Mouse (Mus musculus) kidney, embryonic 14.5 days (tissue): ENCODE data around the gene Dnttip2. TPM values are rescaled to one million over a fixed set of nuclear protein-coding genes. Genes with fewer than 3 reads are reported as not detected.

ENCODE experiments used
- ATAC-seq: fragments of 200-750 bp; cut with Nextera tagmentation; 2 replicates; pipeline ENCODE4 v1.8.0; 2017; ENCODE audit warnings: moderate number of reproducible peaks, mild to moderate bottlenecking, moderate TSS enrichment, moderate library complexity; ENCODE audit not compliant: low FRiP score, low TSS enrichment
- H3K27ac ChIP-seq: fragments of 300-500 bp; sonication (generic); 2 replicates; pipeline ENCODE4 v1.5.1; 2014; ENCODE audit warnings: low read depth, mild to moderate bottlenecking, low read length, moderate library complexity, mixed read lengths
- H3K27me3 ChIP-seq: fragments of 300-500 bp; sonication (generic); 2 replicates; pipeline ENCODE4 v1.6.1; 2014; ENCODE audit warnings: mild to moderate bottlenecking, low read length; ENCODE audit not compliant: control insufficient read depth, insufficient read depth
- H3K36me3 ChIP-seq: fragments of 300-500 bp; sonication (generic); 2 replicates; pipeline ENCODE4 v1.6.1; 2014; ENCODE audit warnings: low read length, mixed read lengths; ENCODE audit not compliant: control insufficient read depth, insufficient read depth
- H3K4me1 ChIP-seq: fragments of 300-500 bp; sonication (generic); 2 replicates; pipeline ENCODE4 v1.6.1; 2014; ENCODE audit warnings: low read length, mixed read lengths; ENCODE audit not compliant: control insufficient read depth, insufficient read depth
- H3K4me2 ChIP-seq: fragments of 300-500 bp; sonication (generic); replicated peaks from 2 replicates; pipeline ENCODE4 v1.6.1; 2014; ENCODE audit warnings: low read depth, mild to moderate bottlenecking, low read length
- H3K4me3 ChIP-seq: fragments of 300-500 bp; sonication (generic); 2 replicates; pipeline ENCODE4 v1.5.1; 2014; ENCODE audit warnings: mild to moderate bottlenecking, low read length
- H3K9ac ChIP-seq: fragments of 300-500 bp; sonication (generic); 2 replicates; pipeline ENCODE4 v1.6.1; 2014; ENCODE audit warnings: low read depth, mild to moderate bottlenecking, low read length, moderate library complexity
- H3K9me3 ChIP-seq: fragments of 300-500 bp; sonication (generic); 2 replicates; pipeline ENCODE4 v1.6.1; 2016; ENCODE audit warnings: low read length; ENCODE audit not compliant: control insufficient read depth
- WGBS: fragments of 180-500 bp; shearing (Covaris S2); extraction: QIAGEN DNeasy Blood & Tissue Kit; methylation state at CpG from one replicate; pipeline ENCODE4 v1.1.7; 2014; 5-methylcytosine and 5-hydroxymethylcytosine counted together
- polyA plus RNA-seq: library from polyadenylated mRNA; unstranded; fragments of >200 nt; fragmentation: Nextera tagmentation; extraction: Ambion mirVana; gene quantifications from 2 replicates; pipeline ENCODE4 v1.2.1, GENCODE M21; 2014

Dnttip2 gene
- polyA plus RNA-seq, 1 experiment from 2014 or later, result 85.5 TPM

DNA sequence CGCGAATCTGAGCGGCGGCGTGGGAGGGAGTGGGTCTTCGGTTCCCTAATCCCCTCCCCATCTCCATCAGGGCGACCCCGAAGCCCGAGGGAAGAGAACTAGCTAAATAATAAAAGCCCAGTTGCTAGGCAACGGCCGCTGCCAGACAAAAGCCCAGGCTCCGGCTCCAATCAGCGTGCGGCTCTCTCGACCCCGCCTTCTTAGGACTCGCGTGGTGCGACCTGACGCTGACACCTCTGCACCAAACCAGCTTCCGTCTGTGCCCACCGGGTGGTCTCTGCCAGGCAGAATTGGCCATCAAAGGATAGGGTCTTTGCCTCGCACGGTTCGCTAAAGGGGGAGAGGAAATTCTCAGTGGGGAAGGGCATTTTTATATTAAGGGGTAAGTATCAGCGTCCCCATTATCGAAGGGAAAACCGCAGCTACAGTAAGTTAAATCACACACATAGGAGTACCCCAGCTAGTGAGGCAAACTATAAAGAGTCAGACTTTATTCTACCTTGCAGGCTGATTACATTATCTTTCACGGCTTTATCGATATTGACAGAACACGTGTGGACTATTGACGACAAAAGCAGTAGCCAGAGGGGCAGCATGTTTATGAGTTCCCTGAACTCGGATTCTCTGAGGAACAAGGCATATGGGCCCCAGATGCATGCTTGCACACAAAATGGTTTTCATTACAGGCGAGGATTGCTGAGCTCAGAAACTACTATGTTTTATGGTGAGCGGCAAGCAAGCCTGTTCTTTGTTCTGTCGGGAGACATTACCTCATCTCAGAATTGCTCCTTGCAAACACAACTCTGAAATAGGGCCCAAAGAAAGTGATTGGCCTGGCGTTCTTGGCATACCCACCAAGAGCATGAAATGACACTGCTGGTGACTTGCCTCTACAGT, 20.0 kb downstream of the Dnttip2 start, which contains the start of gene Bcar3:
TSS of gene Bcar3 (plus strand) at position 183 of the 897 bp plus-strand sequence.
- no peaks in the 10 kb centered on the region for H3K36me3 ChIP-seq
- 0 out of 2 replicates have a peak, but pooled peaks cover 4% of the 10 kb centered on the region for H3K4me1 ChIP-seq
- H3K27ac ChIP-seq, result peak within 1 kb of the TSS; percentile 96
- peak within 1 kb of the TSS; percentile 87 for H3K4me3 ChIP-seq
- 8% methylated on average over 37 of the region's 37 CpGs for WGBS
- peak within 1 kb of the TSS; percentile 72 for H3K4me2 ChIP-seq
- no peaks in the 10 kb centered on the region for H3K9me3 ChIP-seq
- H3K27me3 ChIP-seq, result no peaks in the 10 kb centered on the region
- H3K9ac ChIP-seq, result peak within 1 kb of the TSS; percentile 88
- peak; percentile 76 for ATAC-seq

DNA sequence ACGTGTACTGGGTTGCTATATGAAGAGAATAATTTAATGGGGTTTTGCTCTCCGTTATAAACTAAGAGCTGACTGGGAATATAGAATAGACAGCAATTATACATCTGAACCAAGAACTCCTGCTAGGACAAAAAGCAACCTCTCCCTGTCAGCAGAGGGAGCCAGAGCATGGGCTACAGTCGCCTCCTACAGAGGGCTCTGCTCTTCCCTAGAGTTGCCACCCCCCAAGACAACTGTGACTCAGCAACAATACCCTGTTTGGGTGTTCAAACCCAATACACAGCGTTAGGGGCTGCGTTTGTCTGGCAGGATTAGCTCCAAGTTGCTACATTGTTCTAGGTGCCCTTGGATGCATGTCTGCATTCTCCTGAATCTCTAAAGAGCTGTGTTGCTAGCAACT, 21.3 kb downstream of the Dnttip2 start:
- 15% methylated on average over 5 of the region's 5 CpGs for WGBS

DNA sequence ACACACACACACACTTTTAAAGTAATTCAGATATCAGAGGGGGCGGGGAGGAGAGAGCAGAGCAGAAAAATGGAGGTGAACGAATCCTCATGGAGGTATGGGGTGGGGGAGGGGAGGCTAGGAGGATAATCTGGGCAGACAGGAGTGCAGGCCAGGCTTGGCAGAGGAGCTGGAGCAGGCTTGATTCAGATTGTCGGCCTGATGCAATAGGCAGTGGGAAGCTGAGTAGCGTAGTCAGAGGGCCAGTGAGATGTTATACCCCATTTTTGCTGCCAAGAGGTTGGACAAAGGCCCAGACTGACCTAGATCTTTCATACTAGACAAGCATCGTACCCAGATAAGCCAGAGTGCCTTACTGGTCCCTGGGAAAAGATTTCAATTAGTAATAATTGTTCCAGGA, 22.8 kb downstream of the Dnttip2 start:
- 72% methylated on average over 5 of the region's 5 CpGs for WGBS
- H3K27ac ChIP-seq, result no peak overlapping the region
- H3K9me3 ChIP-seq, result no peaks in the 10 kb centered on the region
- ATAC-seq, result no peak
- H3K4me1 ChIP-seq, result 0 out of 2 replicates have a peak, but pooled peaks cover 4% of the 10 kb centered on the region
- H3K4me2 ChIP-seq, result no peak overlapping the region
- no peaks in the 10 kb centered on the region for H3K27me3 ChIP-seq
- H3K36me3 ChIP-seq, result no peaks in the 10 kb centered on the region
- H3K4me3 ChIP-seq, result no peak overlapping the region
- no peak overlapping the region for H3K9ac ChIP-seq

More for the DNA sequence above, 21.3 kb downstream of the Dnttip2 start:
- Histone ChIP-seq H3K4me2 (no peak overlapping the region), H3K4me3 (no peak overlapping the region), H3K27ac (no peak overlapping the region), H3K27me3 (no peaks in the 10 kb centered on the region), H3K36me3 (no peaks in the 10 kb centered on the region), H3K4me1 (0 out of 2 replicates have a peak, but pooled peaks cover 4% of the 10 kb centered on the region), H3K9ac (no peak overlapping the region), H3K9me3 (no peaks in the 10 kb centered on the region)
- ATAC-seq, result no peak

DNA sequence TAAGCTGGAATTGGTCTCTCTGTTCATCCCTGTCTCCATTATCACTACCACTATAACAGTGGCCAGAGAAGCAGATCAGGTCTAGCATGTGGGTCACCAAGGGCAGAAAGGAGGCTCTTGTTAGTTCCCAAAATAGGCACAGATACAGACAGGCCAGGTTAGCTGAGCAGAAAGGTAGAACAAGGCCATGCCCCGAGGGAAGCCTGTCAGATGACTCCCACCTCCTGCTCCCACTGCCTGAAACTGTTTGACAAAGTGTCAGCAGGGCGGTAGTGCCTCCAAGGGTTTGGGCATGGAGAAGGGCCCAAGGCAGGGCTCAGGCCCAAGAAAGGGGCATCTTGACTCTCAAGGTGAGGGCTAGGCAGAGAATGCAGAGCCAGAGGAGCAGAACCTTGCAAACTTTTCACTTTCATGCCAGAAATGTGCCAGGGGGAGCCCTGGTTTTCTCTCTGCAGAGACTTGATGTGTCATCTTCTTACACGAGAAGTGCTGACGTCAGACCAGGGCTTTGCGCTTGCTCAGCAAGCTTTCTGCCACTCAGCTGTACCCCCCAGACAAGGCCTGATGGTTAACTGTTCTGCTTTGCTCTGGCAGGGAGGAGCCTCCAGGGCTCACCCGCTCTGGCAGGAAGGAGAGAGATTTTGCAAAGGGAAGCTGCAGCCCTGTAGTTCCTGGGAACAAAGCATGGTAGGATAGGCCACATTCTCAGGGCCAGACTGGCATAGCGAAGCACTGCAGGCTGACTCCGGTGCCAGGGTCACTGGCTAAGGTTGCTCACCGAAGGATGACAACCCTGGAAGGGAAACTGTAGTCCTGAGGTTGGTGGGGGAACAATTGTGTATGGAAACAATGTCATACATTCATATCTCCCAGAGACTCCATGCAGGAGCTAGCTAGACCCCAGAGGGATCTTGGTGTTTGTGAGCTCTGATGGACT, 27.1 kb downstream of the Dnttip2 start:
- 56% methylated on average over 9 of the region's 9 CpGs for WGBS
- peak; percentile 59; the same call in 1 of the 2 replicates for ATAC-seq
- Histone ChIP-seq H3K9ac (no peak overlapping the region), H3K9me3 (no peaks in the 10 kb centered on the region), H3K27ac (0 out of 2 replicates have a peak overlapping the region, but pooled peaks have one; percentile 9), H3K4me3 (no peak overlapping the region), H3K36me3 (no peaks in the 10 kb centered on the region), H3K4me1 (no peaks in the 10 kb centered on the region), H3K27me3 (no peaks in the 10 kb centered on the region), H3K4me2 (no peak overlapping the region)

DNA sequence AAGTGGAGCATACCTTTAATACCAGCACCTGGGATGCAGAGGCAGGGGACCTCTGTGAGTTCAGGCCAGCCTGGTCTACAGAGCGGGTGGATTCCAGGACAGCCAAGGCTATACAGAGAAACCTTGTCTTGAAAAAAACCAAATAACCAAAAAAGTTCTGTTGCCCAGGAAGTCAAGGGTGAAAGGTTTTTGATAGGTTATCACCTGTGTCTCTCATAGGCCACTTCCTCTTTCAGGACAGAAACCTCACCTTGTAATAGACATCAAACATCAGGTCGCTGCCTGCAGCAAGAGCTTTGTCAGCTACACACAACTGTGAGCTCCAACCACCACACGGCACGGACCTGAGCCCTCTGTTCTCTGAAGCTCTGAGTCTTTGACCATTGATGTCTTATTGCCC, 30.4 kb downstream of the Dnttip2 start:
- Histone ChIP-seq H3K27ac (no peak overlapping the region), H3K4me2 (no peak overlapping the region), H3K4me3 (no peak overlapping the region), H3K4me1 (no peaks in the 10 kb centered on the region), H3K9ac (no peak overlapping the region), H3K27me3 (no peaks in the 10 kb centered on the region), H3K9me3 (no peaks in the 10 kb centered on the region), H3K36me3 (no peaks in the 10 kb centered on the region)
- WGBS, result 74% methylated on average over 4 of the region's 4 CpGs
- no peak for ATAC-seq

DNA sequence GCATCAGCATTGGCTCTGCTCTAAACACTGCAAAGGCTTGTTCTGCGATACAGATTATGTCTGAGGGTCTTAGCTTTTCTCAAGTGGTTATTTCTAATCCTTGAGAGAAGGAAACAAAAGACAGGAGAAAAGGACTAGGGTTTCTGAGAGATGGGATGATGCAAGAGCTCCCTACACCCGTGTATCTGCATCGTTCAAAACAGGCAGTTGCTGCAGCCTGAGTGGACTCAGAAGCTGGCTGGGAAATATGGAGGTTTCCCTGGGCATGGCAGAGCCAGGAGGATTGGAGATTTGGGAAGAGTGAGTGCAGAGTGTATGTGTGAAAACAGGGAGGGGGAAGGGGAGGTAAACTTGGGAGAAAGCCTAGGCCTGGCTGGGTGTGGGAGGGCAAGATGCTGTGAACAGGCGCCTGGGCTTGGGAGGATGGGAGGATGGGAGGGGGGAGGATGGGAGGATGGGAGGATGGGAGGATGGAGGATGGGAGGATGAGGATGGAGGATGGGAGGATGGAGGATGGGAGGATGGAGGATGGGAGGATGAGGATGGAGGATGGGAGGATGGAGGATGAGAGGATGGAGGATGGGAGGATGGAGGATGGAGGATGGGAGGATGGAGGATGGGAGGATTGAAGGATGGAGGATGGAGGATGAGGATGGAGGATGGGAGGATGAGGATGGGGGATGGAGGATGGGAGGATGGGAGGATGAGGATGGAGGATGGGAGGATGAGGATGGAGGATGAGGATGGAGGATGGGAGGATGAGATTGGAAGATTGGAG, 33.9 kb downstream of the Dnttip2 start:
- no peaks in the 10 kb centered on the region for H3K27me3 ChIP-seq
- H3K9ac ChIP-seq, result no peak overlapping the region
- H3K9me3 ChIP-seq, result no peaks in the 10 kb centered on the region
- no peak overlapping the region for H3K4me2 ChIP-seq
- WGBS, result 64% methylated on average over 4 of the region's 4 CpGs
- no peak overlapping the region for H3K27ac ChIP-seq
- H3K4me3 ChIP-seq, result no peak overlapping the region
- no peaks in the 10 kb centered on the region for H3K36me3 ChIP-seq
- H3K4me1 ChIP-seq, result 0 out of 2 replicates have a peak, but pooled peaks cover 3% of the 10 kb centered on the region
- no peak for ATAC-seq

DNA sequence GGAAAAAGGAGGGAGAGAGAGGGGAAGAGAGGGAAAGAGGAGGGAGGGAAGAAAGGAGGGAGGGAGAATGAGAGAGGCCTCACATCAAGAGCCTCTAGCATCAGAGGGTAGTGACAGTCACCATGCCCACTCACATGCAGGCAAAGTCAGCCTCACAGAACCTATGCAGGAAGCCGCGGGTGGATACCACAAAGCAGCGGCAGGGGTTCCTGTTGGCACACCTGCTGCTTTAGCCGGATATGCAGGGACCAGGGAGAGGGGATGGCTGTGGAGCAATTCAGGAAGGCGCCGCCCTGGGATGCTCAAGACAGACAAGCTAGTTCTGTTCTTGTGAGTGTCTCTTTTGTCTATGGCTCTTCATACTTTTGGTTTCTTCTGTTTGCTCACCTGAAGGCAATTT, 34.8 kb downstream of the Dnttip2 start:
- Histone ChIP-seq H3K9ac (no peak overlapping the region), H3K36me3 (no peaks in the 10 kb centered on the region), H3K27ac (no peak overlapping the region), H3K4me1 (0 out of 2 replicates have a peak, but pooled peaks cover 3% of the 10 kb centered on the region), H3K9me3 (no peaks in the 10 kb centered on the region), H3K4me3 (no peak overlapping the region), H3K27me3 (no peaks in the 10 kb centered on the region), H3K4me2 (no peak overlapping the region)
- 38% methylated on average over 6 of the region's 6 CpGs for WGBS
- no peak for ATAC-seq

DNA sequence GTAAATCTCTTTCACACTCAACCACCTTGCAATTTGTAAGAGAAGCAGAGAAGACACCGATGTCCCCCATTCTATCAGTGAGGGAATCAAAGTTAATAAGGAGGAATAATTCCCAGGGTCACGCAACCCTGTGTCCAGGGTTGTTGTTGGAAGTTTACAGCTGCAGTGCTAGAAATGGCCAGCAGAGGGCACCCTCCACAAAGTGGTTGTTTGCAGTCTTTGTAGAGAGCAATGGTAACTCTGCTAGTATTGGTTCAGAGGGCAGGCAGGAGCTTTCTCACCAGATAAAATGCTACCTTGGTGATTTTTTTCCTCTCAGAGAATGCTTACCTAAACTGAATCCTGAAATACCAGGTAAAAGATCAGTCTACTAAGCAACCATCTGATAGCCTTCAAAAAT, 37.9 kb downstream of the Dnttip2 start:
- ATAC-seq, result no peak

More for the DNA sequence above, 37.9 kb downstream of the Dnttip2 start:
- Histone ChIP-seq H3K27ac (no peak overlapping the region), H3K4me2 (no peak overlapping the region), H3K27me3 (no peaks in the 10 kb centered on the region), H3K4me3 (no peak overlapping the region), H3K36me3 (no peaks in the 10 kb centered on the region), H3K9ac (no peak overlapping the region), H3K9me3 (no peaks in the 10 kb centered on the region), H3K4me1 (peaks cover 8% of the 10 kb centered on the region; the same call in 1 of the 2 replicates)
- WGBS, result 19% methylated on average over 2 of the region's 2 CpGs
